Mouse (Mus musculus): ENCODE data around the gene Fgfr2.

Fgfr2 gene

GRCm38 (mm10) chr7:132242617-132243141, 880.5 kb downstream of the Fgfr2 start:
- DNase-seq, result no peak

- no peak for DNase-seq
Observed at GRCm38 (mm10) chr7:132238921-132239320, 884.2 kb downstream of the Fgfr2 start.

- no peak for DNase-seq
Observed at GRCm38 (mm10) chr7:132237191-132237590, 886.0 kb downstream of the Fgfr2 start.

GRCm38 (mm10) chr7:132236789-132237188, 886.4 kb downstream of the Fgfr2 start:
- no peak for DNase-seq

- DNase-seq, result no peak
Observed at GRCm38 (mm10) chr7:132234250-132234649, 888.9 kb downstream of the Fgfr2 start.

- DNase-seq, result no peak
Observed at GRCm38 (mm10) chr7:132233732-132234131, 889.4 kb downstream of the Fgfr2 start.

GRCm38 (mm10) chr7:132232937-132233336, 890.2 kb downstream of the Fgfr2 start:
- DNase-seq, result no peak

GRCm38 (mm10) chr7:132231476-132231875, 891.7 kb downstream of the Fgfr2 start:
- DNase-seq, result no peak

- DNase-seq, result no peak
Observed at GRCm38 (mm10) chr7:132230961-132231360, 892.2 kb downstream of the Fgfr2 start.

- DNase-seq, result no peak
Observed at GRCm38 (mm10) chr7:132227075-132227640, 896.0 kb downstream of the Fgfr2 start.

- peak; percentile 82 for DNase-seq
Observed at GRCm38 (mm10) chr7:132226379-132227074, 896.6 kb downstream of the Fgfr2 start.

- DNase-seq, result no peak
Observed at GRCm38 (mm10) chr7:132223452-132224141, 899.6 kb downstream of the Fgfr2 start.

- DNase-seq, result no peak
Observed at GRCm38 (mm10) chr7:132214031-132214430, 909.1 kb downstream of the Fgfr2 start.

- peak; percentile 80 for DNase-seq
Observed at GRCm38 (mm10) chr7:132213460-132213859, 909.7 kb downstream of the Fgfr2 start.

- no peak for DNase-seq
Observed at GRCm38 (mm10) chr7:132211920-132212701, 911.0 kb downstream of the Fgfr2 start.

GRCm38 (mm10) chr7:132210616-132211015, 912.5 kb downstream of the Fgfr2 start:
- DNase-seq, result no peak

- DNase-seq, result peak; percentile 65
Observed at GRCm38 (mm10) chr7:132208946-132209651, 914.1 kb downstream of the Fgfr2 start.

GRCm38 (mm10) chr7:132204073-132204612, 919.0 kb downstream of the Fgfr2 start:
- no peak for DNase-seq

- DNase-seq, result no peak
Observed at GRCm38 (mm10) chr7:132199686-132200085, 923.5 kb downstream of the Fgfr2 start.

GRCm38 (mm10) chr7:132198806-132199205, 924.3 kb downstream of the Fgfr2 start:
- DNase-seq, result no peak

- no peak for DNase-seq
Observed at GRCm38 (mm10) chr7:132197817-132198475, 925.2 kb downstream of the Fgfr2 start.

Data from right cerebral cortex, adult 18-20 months (tissue).